Mouse (Mus musculus) kidney, adult 2 months (tissue): ENCODE measurements around the gene Naxe. TPM values are rescaled to one million over a fixed set of nuclear protein-coding genes. Genes with fewer than 3 reads are reported as not detected.

Experiments
- DNase-seq: peaks from one replicate; pipeline ENCODE4 v3.0.0; 2021
- H3K27ac ChIP-seq: fragments of 200-500 bp; 2 replicates; pipeline ENCODE4 v1.5.1; 2012; ENCODE audit warnings: low read depth, low read length, control low read depth, inconsistent platforms; ENCODE audit not compliant: insufficient read depth
- H3K27me3 ChIP-seq: fragments of 200-500 bp; replicated peaks from 2 replicates; pipeline ENCODE4 v1.6.1; 2012; ENCODE audit warnings: mild to moderate bottlenecking, moderate library complexity, low read length, inconsistent platforms; ENCODE audit not compliant: control insufficient read depth, insufficient read depth
- H3K36me3 ChIP-seq: fragments of 200-500 bp; 2 replicates; pipeline ENCODE4 v1.6.1; 2012; ENCODE audit warnings: mild to moderate bottlenecking, moderate library complexity, low read length, inconsistent platforms; ENCODE audit not compliant: control insufficient read depth, insufficient read depth
- H3K4me1 ChIP-seq: fragments of 200-500 bp; 2 replicates; pipeline ENCODE4 v1.6.1; 2011; ENCODE audit warnings: low read length; ENCODE audit not compliant: control insufficient read depth, insufficient read depth
- H3K4me3 ChIP-seq: fragments of 200-500 bp; 2 replicates; pipeline ENCODE4 v1.5.1; 2011; ENCODE audit warnings: mild to moderate bottlenecking, low read depth, low read length, control low read depth; ENCODE audit not compliant: insufficient read depth
- CTCF ChIP-seq: fragments of 200-500 bp; conservative IDR thresholded peaks from 2 replicates; pipeline ENCODE4 v1.5.1; 2011; ENCODE audit warnings: low read depth, mild to moderate bottlenecking, control low read depth, low read length, moderate library complexity, mixed read lengths; ENCODE audit not compliant: insufficient read depth, insufficient read length
- POLR2A ChIP-seq: fragments of 200-500 bp; IDR thresholded peaks from one replicate; pipeline ENCODE4 v1.6.1; 2011; ENCODE audit warnings: low read depth, low read length, control low read depth
- WGBS: fragments of 180-500 bp; shearing (Covaris S2); methylation state at CpG from one replicate; pipeline ENCODE4 v1.1.7; 2018; 5-methylcytosine and 5-hydroxymethylcytosine counted together
- polyA plus RNA-seq: library from polyadenylated mRNA; depleted of rRNA; stranded (reverse); fragments of >200 nt; gene quantifications from 2 replicates; pipeline ENCODE4 v1.2.3, GENCODE M21; 2012

Gene Naxe
- polyA plus RNA-seq, 1 experiment: 165 TPM

DNA sequence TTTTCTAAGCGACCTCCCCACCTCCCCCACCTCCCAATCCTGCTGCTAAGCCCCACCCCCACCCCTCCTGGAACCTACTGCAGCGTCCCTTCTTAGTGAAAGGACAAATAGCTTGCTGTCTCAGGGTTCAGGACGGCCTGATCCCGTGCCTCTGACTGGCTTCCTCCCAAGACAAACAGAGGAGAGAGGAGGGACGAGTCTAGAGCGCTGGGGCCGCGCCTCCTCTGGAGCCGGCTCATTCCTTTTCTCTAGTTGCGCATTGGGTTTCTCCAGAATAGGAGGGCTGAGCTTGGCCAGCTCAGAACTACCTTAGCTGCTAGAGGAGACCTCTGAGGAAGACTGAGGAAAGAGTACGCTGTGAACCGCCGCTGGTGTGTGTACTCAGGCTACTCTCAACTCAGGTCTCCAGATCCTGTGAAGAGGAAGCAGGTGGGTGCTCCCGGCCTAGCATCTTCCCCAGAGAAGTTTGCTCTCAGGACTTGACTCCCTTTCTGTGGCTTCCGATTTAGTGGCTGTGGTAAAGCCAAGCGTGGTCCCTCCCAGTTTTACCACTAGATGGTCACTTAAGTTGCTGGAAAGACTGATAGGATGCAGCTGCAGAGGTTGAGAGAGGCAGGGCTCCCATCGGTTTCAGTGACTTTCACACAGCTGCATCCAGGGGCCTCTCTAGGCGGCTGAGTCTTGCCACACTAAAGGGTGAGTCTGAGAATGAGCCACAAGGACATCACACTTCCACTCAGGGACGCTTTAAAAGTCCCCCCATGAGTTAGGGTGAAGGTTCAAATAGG, 27.5 kb downstream of the Naxe start:
- peak; percentile 76 for DNase-seq
- H3K27ac ChIP-seq: no peak overlapping the region
- TF ChIP-seq CTCF (no peak), POLR2A (no peak)
- no peaks in the 10 kb centered on the region for H3K4me1 ChIP-seq
- no peaks in the 10 kb centered on the region for H3K36me3 ChIP-seq
- H3K27me3 ChIP-seq: no peaks in the 10 kb centered on the region; the same call in 1 of the 2 replicates
- WGBS: 17% methylated on average over 19 of the region's 19 CpGs
- no peak overlapping the region for H3K4me3 ChIP-seq

DNA sequence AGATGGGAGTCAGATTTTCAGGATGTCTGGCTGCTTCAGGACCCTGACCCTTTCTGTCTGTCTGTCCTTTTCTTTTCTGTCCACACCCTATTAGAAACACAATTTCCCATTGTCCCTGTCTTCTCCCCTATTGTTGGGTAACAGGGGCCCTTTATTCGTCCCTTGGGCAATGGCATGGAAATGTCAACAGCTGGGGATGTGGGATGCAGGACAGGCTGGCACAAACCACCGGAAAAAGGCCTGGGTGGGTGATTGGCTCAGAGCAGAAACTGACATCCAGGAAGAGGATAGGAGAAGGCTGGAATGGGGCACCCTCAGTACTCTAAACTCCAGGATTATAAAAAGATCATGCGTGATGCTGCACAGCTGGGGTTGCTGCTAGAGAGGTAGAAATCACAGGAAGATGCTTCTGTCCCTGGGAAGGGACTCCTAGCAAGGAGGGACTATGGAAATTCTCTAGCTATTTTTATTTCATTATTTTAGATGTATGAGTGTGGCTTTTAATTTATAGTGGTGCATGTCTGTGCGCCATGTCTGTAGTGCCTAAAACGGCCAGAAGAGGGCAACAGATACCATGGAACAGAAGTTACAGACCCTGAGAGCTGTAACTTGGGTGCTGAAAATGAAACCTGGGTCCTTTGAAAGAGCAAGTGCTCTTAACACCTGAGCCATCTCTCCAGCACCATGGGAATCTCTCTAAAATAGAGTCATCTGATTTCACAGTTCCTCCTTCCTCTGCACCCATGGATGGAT, 30.7 kb downstream of the Naxe start, which contains the start of gene Hapln2:
TSS of gene Hapln2 (minus strand) at position 150 of the 753 bp plus-strand sequence.
- Histone ChIP-seq H3K27ac (no peak within 1 kb of the TSS), H3K4me1 (0 out of 2 replicates have a peak, but pooled peaks cover 3% of the 10 kb centered on the region), H3K36me3 (no peaks in the 10 kb centered on the region), H3K27me3 (peaks cover 4% of the 10 kb centered on the region; the same call in 1 of the 2 replicates), H3K4me3 (no peak within 1 kb of the TSS)
- DNase-seq: no peak
- 46% methylated on average over 5 of the region's 5 CpGs for WGBS
- TF ChIP-seq POLR2A (no peak), CTCF (peak; percentile 45)

- Histone ChIP-seq H3K27me3 (peaks cover 7% of the 10 kb centered on the region; the same call in 1 of the 2 replicates), H3K4me1 (0 out of 2 replicates have a peak, but pooled peaks cover 3% of the 10 kb centered on the region), H3K27ac (no peak overlapping the region), H3K4me3 (no peak overlapping the region), H3K36me3 (no peaks in the 10 kb centered on the region)
- no peak for TF ChIP-seq POLR2A
- no peak for TF ChIP-seq CTCF
- WGBS: 63% methylated on average over 7 of the region's 7 CpGs
- DNase-seq: no peak
These were observed 31.5 kb downstream of the Naxe start for GRCm38 (mm10) chr3:88026823-88027222.

DNA sequence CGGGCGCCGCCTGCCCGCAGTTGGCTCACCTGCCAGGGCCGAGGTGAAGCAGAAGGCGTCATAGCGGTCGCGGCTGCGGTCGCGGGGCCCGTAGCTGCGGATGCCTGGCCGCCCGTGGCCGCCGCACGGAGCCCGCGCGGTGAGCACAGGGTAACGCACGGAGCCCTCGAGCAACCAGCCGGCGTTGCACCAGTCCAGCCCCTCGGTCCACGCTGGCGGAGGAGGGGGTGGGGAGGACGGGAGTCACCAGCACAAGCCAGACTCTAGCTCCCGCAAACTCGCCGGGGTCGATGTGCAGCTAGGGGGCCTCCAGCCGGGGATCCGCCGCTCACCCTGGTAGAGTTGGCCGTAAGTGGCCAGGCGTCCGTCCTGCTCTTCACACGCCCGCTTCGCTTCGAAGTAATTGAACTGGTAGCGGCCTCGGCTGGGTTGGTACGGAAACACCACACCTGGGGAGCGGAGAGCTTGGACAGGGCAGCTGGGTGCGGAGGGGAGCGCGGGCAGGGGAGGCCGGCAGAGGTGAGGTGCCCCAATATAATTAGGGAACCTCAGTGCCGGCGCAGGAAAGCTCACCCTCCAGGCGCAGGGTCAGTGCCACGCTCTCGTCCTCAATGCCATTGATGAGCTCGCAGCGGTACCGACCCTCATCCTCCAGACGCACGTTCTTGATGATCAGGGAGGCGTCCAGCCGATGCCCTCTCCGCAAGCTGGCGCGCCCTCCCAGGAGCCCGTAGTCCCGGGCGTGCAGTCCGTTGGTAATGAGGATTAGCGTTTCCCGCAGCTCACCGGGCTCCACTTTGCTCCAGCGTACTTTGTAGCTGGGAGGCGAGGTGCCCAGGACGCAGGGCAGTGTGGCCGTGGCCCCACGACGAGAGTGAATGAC, 34.9 kb downstream of the Naxe start:
- H3K4me3 ChIP-seq: peak overlapping the region; percentile 49
- no peaks in the 10 kb centered on the region for H3K36me3 ChIP-seq
- TF ChIP-seq CTCF: no peak
- TF ChIP-seq POLR2A: no peak
- WGBS: 1% methylated on average over 81 of the region's 81 CpGs
- H3K27me3 ChIP-seq: 0 out of 2 replicates have a peak, but pooled peaks cover 7% of the 10 kb centered on the region
- H3K27ac ChIP-seq: no peak overlapping the region
- 0 out of 2 replicates have a peak, but pooled peaks cover 3% of the 10 kb centered on the region for H3K4me1 ChIP-seq
- DNase-seq: no peak

DNA sequence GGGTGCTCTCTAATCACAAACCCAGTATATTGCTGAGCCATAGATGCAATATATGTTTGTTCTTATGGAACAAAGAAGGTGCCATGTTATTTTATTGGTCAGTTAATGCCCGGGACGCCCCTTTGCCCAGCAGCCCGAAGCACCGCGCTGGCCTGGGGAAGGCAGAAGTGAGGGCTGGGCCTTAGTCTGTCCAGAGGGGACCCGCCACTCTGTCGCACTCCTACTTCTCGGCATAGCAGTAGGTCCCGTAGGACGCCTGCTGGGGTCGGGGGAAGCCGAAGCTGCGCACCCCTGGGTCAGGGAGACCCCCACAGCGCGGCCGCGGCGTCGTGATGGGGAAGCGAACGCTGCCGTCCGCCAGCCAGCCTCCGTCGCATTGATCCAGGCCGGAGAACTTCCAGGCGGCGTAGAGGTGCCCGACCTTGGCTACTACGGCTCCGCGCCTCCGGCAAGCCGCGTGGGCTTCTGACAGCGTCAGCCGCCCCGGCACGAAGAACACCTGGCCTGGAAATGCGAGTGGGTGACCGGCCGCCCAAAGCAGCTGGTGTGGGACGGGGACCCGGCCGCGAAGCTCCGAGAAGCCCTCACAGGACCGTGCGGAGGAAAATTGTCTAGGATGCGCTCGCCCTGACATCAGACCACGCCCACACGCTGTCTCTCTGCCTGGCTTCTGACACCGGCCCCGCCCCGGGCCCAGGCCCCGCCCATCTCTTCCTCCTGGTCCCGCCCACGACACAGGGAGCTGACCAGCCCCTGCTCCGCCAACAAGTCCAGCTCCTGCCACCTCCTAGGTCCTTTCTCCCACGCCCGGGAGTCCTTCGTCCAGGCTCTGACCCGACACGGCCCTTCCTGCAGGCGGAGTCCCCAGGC, 35.7 kb downstream of the Naxe start:
- WGBS: 4% methylated on average over 65 of the region's 66 CpGs
- H3K36me3 ChIP-seq: no peaks in the 10 kb centered on the region
- peak; percentile 98 for DNase-seq
- TF ChIP-seq POLR2A (no peak), CTCF (no peak)
- H3K27ac ChIP-seq: no peak overlapping the region
- 0 out of 2 replicates have a peak, but pooled peaks cover 7% of the 10 kb centered on the region for H3K27me3 ChIP-seq
- peak overlapping the region; percentile 49 for H3K4me3 ChIP-seq
- H3K4me1 ChIP-seq: 0 out of 2 replicates have a peak, but pooled peaks cover 3% of the 10 kb centered on the region
